ENCODE assay signal across 8 mouse cellular contexts in the genomic region with DNA sequence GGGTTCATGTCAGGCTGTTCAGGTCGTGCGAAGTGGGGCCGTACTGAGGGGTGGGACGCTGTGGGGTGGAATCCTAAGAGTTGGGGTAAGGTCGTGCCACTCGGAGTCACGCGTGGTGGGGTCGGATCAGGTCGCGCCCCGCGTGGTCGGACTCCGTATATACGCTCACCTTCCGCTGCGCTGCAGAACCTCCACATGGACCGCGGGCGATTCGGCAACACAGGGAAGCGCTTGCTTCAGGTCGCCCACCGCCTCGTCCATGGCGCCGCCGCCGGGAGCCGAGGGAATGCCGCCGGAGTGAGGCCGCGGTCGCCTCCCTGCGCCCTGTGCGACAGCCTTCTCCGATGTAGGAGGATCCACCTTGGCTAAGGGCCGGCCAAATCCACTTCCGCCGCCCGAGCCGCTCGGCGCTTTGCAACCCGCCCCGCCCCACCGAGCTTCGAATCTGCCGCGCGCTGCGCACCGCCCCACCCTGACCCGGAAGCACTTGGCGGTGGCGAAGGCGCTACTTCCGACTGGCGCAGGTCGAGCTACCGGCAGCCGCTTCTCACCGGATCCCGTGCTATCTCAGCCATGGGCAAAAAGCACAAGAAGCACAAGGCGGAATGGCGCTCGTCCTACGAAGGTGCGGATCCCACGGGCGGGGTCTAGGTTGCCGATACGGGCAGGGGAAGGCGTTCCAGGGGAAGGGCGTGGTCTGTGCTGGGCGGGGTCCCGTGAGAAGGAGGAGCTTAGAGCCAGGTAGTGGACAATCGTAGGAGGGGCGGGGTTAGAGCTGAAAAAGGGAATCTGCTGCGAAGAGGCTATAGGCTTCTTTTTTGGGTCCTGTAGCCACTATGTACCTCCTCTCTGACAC. TPM values are rescaled to one million over a fixed set of nuclear protein-coding genes. Genes with fewer than 3 reads are reported as not detected.
DNase-seq lines count a peak whose midpoint lies in the region; ATAC-seq lines count a peak whose summit lies in the region.

A gene (minus strand): TSS at position 464 of the 856 bp plus-strand sequence.
A gene (plus strand): TSS at position 491 of the 856 bp plus-strand sequence.

- H3K4me3 ChIP-seq in heart, embryonic 10.5 days: peak within 1 kb of the TSS; percentile 82
- peak within 1 kb of the TSS; percentile 83 for H3K4me3 ChIP-seq in kidney, embryonic 15.5 days (replicated peaks)

- no peaks in the 10 kb centered on the region for H3K9me3 ChIP-seq in heart, embryonic 10.5 days
- H3K9me3 ChIP-seq in kidney, embryonic 15.5 days (replicated peaks): no peaks in the 10 kb centered on the region

- peak; percentile 97 for ATAC-seq in erythroblast, adult 5-6 weeks (replicated peaks; ENCODE audit: low FRiP score, poor library complexity, severe bottlenecking)
- ATAC-seq in kidney, embryonic 15.5 days (replicated peaks; ENCODE audit: low FRiP score): peak; percentile 97
- peak; percentile 86 for ATAC-seq in monocyte, adult 5-6 weeks (replicated peaks; ENCODE audit: insufficient number of reproducible peaks, low FRiP score, low TSS enrichment, poor library complexity, severe bottlenecking)

- WGBS in heart, embryonic 10.5 days: under 1% methylated on average over 82 of the region's 82 CpGs
- under 1% methylated on average over 82 of the region's 82 CpGs for WGBS in kidney, embryonic 15.5 days

- peak within 1 kb of the TSS; percentile 98 for H3K27ac ChIP-seq in heart, embryonic 10.5 days
- H3K27ac ChIP-seq in kidney, embryonic 15.5 days: peak within 1 kb of the TSS; percentile 97

- peak; percentile 96 to 98 for DNase-seq in B cell, adult 2 months
- DNase-seq in brain, adult 2 months (ENCODE audit: low read depth, low spot score): peak; percentile 90
- peak; percentile 96 for DNase-seq in heart, embryonic 10.5 days (ENCODE audit: low spot score)
- peak; percentile 95 for DNase-seq in liver
- peak; percentile 95 to 98 for DNase-seq in spleen, postnatal 4 days (ENCODE audit: low spot score in 2 of 2)

- no peaks in the 10 kb centered on the region for H3K27me3 ChIP-seq in heart, embryonic 10.5 days (ENCODE audit: insufficient read depth, poor library complexity, severe bottlenecking)
- H3K27me3 ChIP-seq in kidney, embryonic 15.5 days: no peaks in the 10 kb centered on the region

- H3K4me2 ChIP-seq in kidney, embryonic 15.5 days: peak within 1 kb of the TSS; percentile 76

- peaks cover 13% of the 10 kb centered on the region for H3K4me1 ChIP-seq in heart, embryonic 10.5 days
- H3K4me1 ChIP-seq in kidney, embryonic 15.5 days: peaks cover 16% of the 10 kb centered on the region

- H3K36me3 ChIP-seq in heart, embryonic 10.5 days: peaks cover 55% of the 10 kb centered on the region
- peaks cover 61% of the 10 kb centered on the region for H3K36me3 ChIP-seq in kidney, embryonic 15.5 days

- H3K9ac ChIP-seq in kidney, embryonic 15.5 days: peak within 1 kb of the TSS; percentile 72

RNA-seq across cellular contexts. Expression of the first gene that starts in this region (rescaled TPM):
- 6.1 and 6.5 TPM in 2 replicates for total RNA-seq in erythroblast, adult 5-6 weeks (2015; ENCODE audit: low replicate concordance)
- 11.7 and 14.9 TPM in 2 replicates for total RNA-seq in erythroblast, adult 5-6 weeks (2017; ENCODE audit: low replicate concordance)
- 52.7 and 62.5 TPM in 2 replicates for polyA plus RNA-seq in heart, embryonic 10.5 days (2016; fragmentation: Nextera tagmentation; extraction: Ambion mirVana)
- polyA plus RNA-seq in kidney, embryonic 15.5 days (2015; fragmentation: Nextera tagmentation; extraction: Ambion mirVana): 43.0 and 43.9 TPM in 2 replicates
- total RNA-seq in monocyte, adult 5-6 weeks (2017): 1.4 to 3.0 TPM (median 2.7 TPM) in 3 replicates

RNA-seq across cellular contexts. Expression of the second gene that starts in this region (rescaled TPM):
- total RNA-seq in erythroblast, adult 5-6 weeks (2015; ENCODE audit: low replicate concordance): 12.3 and 17.1 TPM in 2 replicates
- 32.5 and 37.6 TPM in 2 replicates for total RNA-seq in erythroblast, adult 5-6 weeks (2017; ENCODE audit: low replicate concordance)
- polyA plus RNA-seq in heart, embryonic 10.5 days (2016; fragmentation: Nextera tagmentation; extraction: Ambion mirVana): 38.4 and 43.5 TPM in 2 replicates
- 47.8 and 48.1 TPM in 2 replicates for polyA plus RNA-seq in kidney, embryonic 15.5 days (2015; fragmentation: Nextera tagmentation; extraction: Ambion mirVana)
- total RNA-seq in monocyte, adult 5-6 weeks (2017): 129 to 150 TPM (median 134 TPM) in 3 replicates

Comparison
In these comparisons a context has a peak if more than half of its experiments do, and no peak if none do; other contexts are left out.
1. Peak in every context shown above with its lines: DNase-seq, ATAC-seq, H3K4me3 ChIP-seq and H3K27ac ChIP-seq.